7 mouse cellular contexts compared by ENCODE assay signal in genomic region chr7:126929046-126929445, GRCm38 (mm10). TPM values are rescaled to one million over a fixed set of nuclear protein-coding genes. Genes with fewer than 3 reads are reported as not detected.
A peak's percentile ranks its signal among the peaks of the same experiment; 100 is the strongest.
DNase-seq lines count a peak whose midpoint lies in the region; ATAC-seq and TF ChIP-seq lines count a peak whose summit lies in the region.

No protein-coding gene starts in this region.

- peaks cover 20% of the 10 kb centered on the region; the same call in 1 of the 2 replicates for H3K36me3 ChIP-seq in hindbrain, embryonic 13.5 days
- peaks cover 28% of the 10 kb centered on the region for H3K36me3 ChIP-seq in macrophage (ENCODE audit: inconsistent target)

- no peaks in the 10 kb centered on the region for H3K27me3 ChIP-seq in hindbrain, embryonic 13.5 days

- peak; percentile 80 for ATAC-seq in hindbrain, embryonic 13.5 days (ENCODE audit: low FRiP score)

- no peak for TF ChIP-seq CTCF in lung, adult 2 months (IDR thresholded peaks at IDR 0.05; ENCODE audit: insufficient read depth, low read length)
- no peak for TF ChIP-seq CTCF in cortical plate, adult 2 months (IDR thresholded peaks at IDR 0.05; ENCODE audit: extremely low read depth, insufficient read depth, low read length)

- DNase-seq in lung, adult 2 months: no peak
- DNase-seq in lung, postnatal 10 days: no peak
- DNase-seq in urinary bladder, postnatal 25 days (ENCODE audit: low spot score): no peak
- DNase-seq in ovary, postnatal 10 days (ENCODE audit: low spot score): no peak

- H3K9ac ChIP-seq in hindbrain, embryonic 13.5 days: peak overlapping the region; percentile 90

- 2% methylated on average over 27 of the region's 27 CpGs for whole genome bisulfite sequencing in lung, adult 2 months
- under 1% methylated on average over 27 of the region's 27 CpGs for WGBS in hindbrain, embryonic 13.5 days
- 0% methylated on average over 26 of the region's 27 CpGs for WGBS in macrophage (ENCODE audit: missing documents)

- H3K4me3 ChIP-seq in lung, adult 2 months (replicated peaks; ENCODE audit: extremely low read depth, low read depth, low read length): peak overlapping the region; percentile 89
- H3K4me3 ChIP-seq in cortical plate, adult 2 months (ENCODE audit: insufficient read depth, low read length): peak overlapping the region; percentile 93
- H3K4me3 ChIP-seq in hindbrain, embryonic 13.5 days: peak overlapping the region; percentile 77
- peak overlapping the region; percentile 68 for H3K4me3 ChIP-seq in macrophage (ENCODE audit: inconsistent target)

- no peak for TF ChIP-seq POLR2A in lung, adult 2 months (IDR thresholded peaks at IDR 0.05; ENCODE audit: borderline replicate concordance, extremely low read depth, low read depth, low read length)
- TF ChIP-seq POLR2A in cortical plate, adult 2 months (IDR thresholded peaks at IDR 0.05; ENCODE audit: extremely low read depth, insufficient read depth, low read length): no peak

- H3K4me2 ChIP-seq in hindbrain, embryonic 13.5 days: peak overlapping the region; percentile 88

- peaks cover 11% of the 10 kb centered on the region; the same call in 1 of the 2 replicates for H3K79me2 ChIP-seq in macrophage (ENCODE audit: inconsistent target)

- peaks cover 2% of the 10 kb centered on the region; the same call in 1 of the 2 replicates for H3K4me1 ChIP-seq in lung, adult 2 months (ENCODE audit: control insufficient read depth, insufficient read depth, low read length)
- 0 out of 2 replicates have a peak, but pooled peaks cover 1% of the 10 kb centered on the region for H3K4me1 ChIP-seq in cortical plate, adult 2 months (ENCODE audit: control insufficient read depth, insufficient read depth, low read length)
- peaks cover 17% of the 10 kb centered on the region for H3K4me1 ChIP-seq in hindbrain, embryonic 13.5 days (replicated peaks)

- no peaks in the 10 kb centered on the region for H3K9me3 ChIP-seq in hindbrain, embryonic 13.5 days

- peak overlapping the region; percentile 48 for H3K27ac ChIP-seq in cortical plate, adult 2 months (ENCODE audit: insufficient read depth, low read length)
- H3K27ac ChIP-seq in hindbrain, embryonic 13.5 days: peak overlapping the region; percentile 89
- 0 out of 2 replicates have a peak overlapping the region, but pooled peaks have one; percentile 10 for H3K27ac ChIP-seq in macrophage

RNA-seq across cellular contexts. Expression of gene Kctd13, which starts 0.4 kb away (rescaled TPM):
- polyA plus RNA-seq in lung, adult 2 months (2012; rRNA removed): 22.4 and 24.5 TPM in 2 replicates
- 188 and 198 TPM in 2 replicates for polyA plus RNA-seq in cortical plate, adult 2 months (2012; rRNA removed)
- polyA plus RNA-seq in hindbrain, embryonic 13.5 days (2015; fragmentation: Nextera tagmentation; extraction: Ambion mirVana): 98.7 and 101 TPM in 2 replicates
- 10 to 100 TPM in 22 of 26 experiments, 1 to 10 TPM in 4; 5.8 to 50.7 (median 25.5) TPM for total RNA-seq in macrophage (2018; cell fraction: chromatin; rRNA removed)
- total RNA-seq in macrophage (2018; cell fraction: cytosol; rRNA removed): 10 to 100 TPM in 25 of 26 experiments, 1 to 10 TPM in 1; 9.5 to 22.4 (median 19.9) TPM
- 10 to 100 TPM; 12.0 to 54.9 (median 24.4) TPM for total RNA-seq in macrophage (2018; cell fraction: nucleus; rRNA removed)
- 15.3 to 21.9 TPM (median 16.2 TPM) in 3 replicates for polyA plus RNA-seq in macrophage (2018)

RNA-seq across cellular contexts. Expression of gene Tmem219, which starts 6.3 kb away (rescaled TPM):
- polyA plus RNA-seq in lung, adult 2 months (2012; rRNA removed): 83.6 and 92.9 TPM in 2 replicates
- 31.9 and 35.9 TPM in 2 replicates for polyA plus RNA-seq in cortical plate, adult 2 months (2012; rRNA removed)
- 26.3 and 28.4 TPM in 2 replicates for polyA plus RNA-seq in hindbrain, embryonic 13.5 days (2015; fragmentation: Nextera tagmentation; extraction: Ambion mirVana)
- 100 to 1,000 TPM in 18 of 26 experiments, 10 to 100 TPM in 8; 32.3 to 243 (median 136) TPM for total RNA-seq in macrophage (2018; cell fraction: chromatin; rRNA removed)
- total RNA-seq in macrophage (2018; cell fraction: cytosol; rRNA removed): 100 to 1,000 TPM in 13 of 26 experiments, 10 to 100 TPM in 13; 70.1 to 165 (median 109) TPM
- total RNA-seq in macrophage (2018; cell fraction: nucleus; rRNA removed): 100 to 1,000 TPM in 17 of 26 experiments, 10 to 100 TPM in 9; 51.5 to 216 (median 121) TPM
- 36.1 to 105 TPM (median 98.7 TPM) in 3 replicates for polyA plus RNA-seq in macrophage (2018)

RNA-seq across cellular contexts. Expression of gene Asphd1, which starts 20.3 kb away (rescaled TPM):
- not detected in 2 replicates for polyA plus RNA-seq in lung, adult 2 months (2012; rRNA removed)
- polyA plus RNA-seq in cortical plate, adult 2 months (2012; rRNA removed): 55.7 and 63.8 TPM in 2 replicates
- 6.1 and 6.4 TPM in 2 replicates for polyA plus RNA-seq in hindbrain, embryonic 13.5 days (2015; fragmentation: Nextera tagmentation; extraction: Ambion mirVana)
- not detected for total RNA-seq in macrophage (2018; cell fraction: chromatin; rRNA removed)
- total RNA-seq in macrophage (2018; cell fraction: cytosol; rRNA removed): not detected
- not detected for total RNA-seq in macrophage (2018; cell fraction: nucleus; rRNA removed)
- not detected in 3 replicates for polyA plus RNA-seq in macrophage (2018)

RNA-seq across cellular contexts. Expression of gene Sez6l2, which starts 21.3 kb away (rescaled TPM):
- polyA plus RNA-seq in lung, adult 2 months (2012; rRNA removed): 1.0 TPM in 2 replicates
- 236 and 261 TPM in 2 replicates for polyA plus RNA-seq in cortical plate, adult 2 months (2012; rRNA removed)
- 32.7 and 36.7 TPM in 2 replicates for polyA plus RNA-seq in hindbrain, embryonic 13.5 days (2015; fragmentation: Nextera tagmentation; extraction: Ambion mirVana)
- total RNA-seq in macrophage (2018; cell fraction: chromatin; rRNA removed): 10 to 100 TPM in 2 of 26 experiments, 1 to 10 TPM in 21, under 1 TPM in 3; 0.54 to 10.9 (median 5.9) TPM
- 1 to 10 TPM in 18 of 26 experiments, under 1 TPM in 8; 0.61 to 2.9 (median 1.2) TPM for total RNA-seq in macrophage (2018; cell fraction: cytosol; rRNA removed)
- 1 to 10 TPM in 24 of 26 experiments, under 1 TPM in 2; 0.82 to 9.0 (median 4.5) TPM for total RNA-seq in macrophage (2018; cell fraction: nucleus; rRNA removed)
- 0.33 to 1.4 TPM (median 1.1 TPM) in 3 replicates for polyA plus RNA-seq in macrophage (2018)

RNA-seq across cellular contexts. Expression of gene Taok2, which starts 44.5 kb away (rescaled TPM):
- 174 and 210 TPM in 2 replicates for polyA plus RNA-seq in lung, adult 2 months (2012; rRNA removed)
- 103 and 104 TPM in 2 replicates for polyA plus RNA-seq in cortical plate, adult 2 months (2012; rRNA removed)
- polyA plus RNA-seq in hindbrain, embryonic 13.5 days (2015; fragmentation: Nextera tagmentation; extraction: Ambion mirVana): 57.2 and 57.4 TPM in 2 replicates
- 100 to 1,000 TPM in 20 of 26 experiments, 10 to 100 TPM in 6; 47.2 to 205 (median 151) TPM for total RNA-seq in macrophage (2018; cell fraction: chromatin; rRNA removed)
- total RNA-seq in macrophage (2018; cell fraction: cytosol; rRNA removed): 10 to 100 TPM; 18.7 to 42.1 (median 29.5) TPM
- total RNA-seq in macrophage (2018; cell fraction: nucleus; rRNA removed): 100 to 1,000 TPM in 19 of 26 experiments, 10 to 100 TPM in 7; 55.6 to 193 (median 126) TPM
- 24.1 to 40.9 TPM (median 31.3 TPM) in 3 replicates for polyA plus RNA-seq in macrophage (2018)

Comparison
In these comparisons a context has a peak if more than half of its experiments do, and no peak if none do; other contexts are left out.
1. H3K27ac ChIP-seq: peak in every context shown above with its lines; median percentile 89 in hindbrain, embryonic 13.5 days; 48 in cortical plate, adult 2 months; 10 in macrophage.